Mouse (Mus musculus): ENCODE measurements around the gene Pde9a.
A peak's percentile ranks its signal among the peaks of the same experiment; 100 is the strongest.

Pde9a gene

DNA sequence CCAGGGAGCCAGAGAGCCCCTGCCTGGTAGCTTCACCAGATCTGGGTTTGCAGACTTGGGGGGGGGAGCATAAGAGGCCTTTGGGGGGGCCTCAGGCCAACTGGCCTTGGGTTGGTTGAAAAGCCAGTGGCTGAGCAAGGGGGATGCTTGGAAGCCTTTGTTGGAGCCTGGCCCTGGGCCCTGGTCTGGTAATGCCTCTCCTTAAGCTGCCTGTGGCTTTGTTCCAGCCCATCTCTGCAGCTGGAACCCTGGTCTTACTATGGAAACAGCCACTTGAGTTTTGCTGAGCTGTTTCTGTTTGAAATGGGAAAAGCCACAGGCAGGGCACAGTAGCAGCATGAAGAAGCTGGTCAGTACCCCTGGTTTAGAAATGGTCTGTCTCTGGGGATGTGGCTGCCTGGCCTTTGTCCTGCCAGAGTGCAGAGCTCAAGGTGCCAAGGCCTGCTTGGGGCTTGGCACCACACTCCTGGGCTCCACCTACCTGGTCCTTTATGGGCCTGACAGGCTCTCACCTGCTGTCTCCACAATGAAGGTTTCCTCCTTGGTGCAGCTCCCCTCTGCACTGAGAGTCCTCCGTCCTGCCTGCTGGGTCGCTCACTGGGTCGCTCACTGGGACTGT, 3.5 kb downstream of the Pde9a start:
- no peak for DNase-seq (ENCODE audit: low spot score)

DNA sequence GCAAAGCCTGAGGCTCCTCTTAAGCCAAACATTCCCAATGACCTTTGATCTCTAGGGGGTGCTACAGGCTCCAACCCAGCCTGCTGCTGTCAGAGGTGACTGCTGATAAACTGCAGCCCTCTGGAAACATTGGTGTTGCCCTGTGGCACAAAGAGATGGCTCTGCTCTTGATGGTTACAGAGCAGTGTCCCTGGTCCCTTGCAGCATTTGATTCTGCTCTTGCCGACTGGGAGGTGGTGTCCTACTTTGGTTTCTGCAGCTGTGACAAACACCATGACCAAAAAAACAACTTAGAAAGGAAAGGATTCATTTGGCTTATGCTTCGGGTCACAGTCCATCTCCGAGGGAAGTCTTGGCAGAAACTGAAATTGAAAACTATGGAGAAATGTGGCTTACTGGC, 5.5 kb downstream of the Pde9a start:
- DNase-seq (ENCODE audit: low spot score), result no peak

DNA sequence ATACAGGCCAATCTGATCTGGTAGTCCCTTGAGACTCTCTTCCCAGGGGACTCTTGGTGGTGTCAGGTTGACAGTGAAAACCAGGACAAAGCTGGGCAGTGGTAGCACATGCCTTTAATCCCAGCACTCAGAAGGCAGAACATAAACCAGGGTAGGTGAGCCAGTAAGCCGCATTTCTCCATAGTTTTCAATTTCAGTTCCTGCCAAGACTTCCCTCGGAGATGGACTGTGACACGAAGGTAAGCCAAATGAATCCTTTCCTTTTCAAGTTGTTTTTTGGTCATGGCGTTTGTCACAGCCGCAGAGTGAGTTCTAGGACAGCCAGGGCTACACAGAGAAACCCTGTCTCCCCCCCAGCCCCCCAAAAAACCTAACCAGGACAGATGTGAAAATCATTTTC, 6.0 kb downstream of the Pde9a start:
- DNase-seq (ENCODE audit: low spot score), result no peak

DNA sequence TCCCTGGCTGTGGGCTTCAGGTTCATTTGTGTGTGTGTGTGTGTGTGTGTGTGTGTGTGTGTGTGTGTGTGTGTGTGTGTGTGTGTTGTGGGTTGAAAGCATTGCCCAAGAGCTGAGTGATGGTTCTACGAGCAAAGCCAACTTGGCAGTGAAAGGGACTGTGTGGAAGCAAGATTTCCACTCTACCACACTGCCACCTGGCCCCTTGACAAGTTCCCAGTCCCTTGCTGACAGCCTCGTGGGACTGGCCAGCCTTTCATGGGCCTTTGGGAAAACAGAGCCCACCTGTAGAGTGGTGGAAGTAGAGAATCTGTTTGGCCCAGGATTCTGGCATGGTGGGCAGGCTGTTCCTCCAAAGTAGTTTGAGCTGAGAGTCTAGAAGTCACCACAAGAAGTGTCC, 7.8 kb downstream of the Pde9a start:
- no peak for DNase-seq (ENCODE audit: low spot score)

DNA sequence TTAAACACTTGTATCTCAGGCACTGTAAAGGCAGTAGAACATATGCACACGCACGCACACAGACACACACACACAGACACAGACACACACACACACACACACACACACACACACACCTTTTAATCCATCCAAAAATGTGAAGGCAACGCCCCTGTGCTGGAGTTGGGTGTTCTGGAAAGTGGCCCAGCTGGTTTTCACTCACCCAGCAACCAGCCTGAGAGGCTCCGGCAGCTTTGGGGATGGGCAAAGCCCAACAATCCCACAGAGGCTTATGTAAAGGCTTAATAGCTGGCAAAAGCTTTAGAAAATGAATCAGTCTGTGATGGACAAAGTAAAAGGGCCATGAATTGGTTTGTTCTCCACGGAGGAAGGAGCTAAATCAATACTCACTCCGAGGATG, 14.3 kb downstream of the Pde9a start:
- peak; percentile 40 for DNase-seq (ENCODE audit: low spot score)

DNA sequence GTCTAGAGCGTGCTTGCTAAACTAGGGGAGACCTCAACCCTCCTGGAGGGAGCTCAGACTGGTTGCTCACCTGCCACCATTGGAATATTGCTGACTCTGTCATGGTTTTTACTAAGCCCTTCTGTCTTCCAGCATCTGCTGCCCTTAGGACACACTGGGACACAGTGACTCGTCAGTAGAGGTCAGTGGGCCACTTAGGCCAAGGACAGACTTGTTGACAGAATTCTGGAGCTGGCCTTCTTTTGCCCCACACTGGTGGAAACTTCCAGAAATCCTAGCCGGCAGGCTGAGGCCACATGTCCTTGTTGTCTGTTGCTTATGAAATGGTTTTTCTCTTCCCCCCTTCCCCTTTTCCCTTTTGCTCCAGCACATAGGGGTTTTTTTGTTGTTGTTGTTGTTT, 15.2 kb downstream of the Pde9a start:
- DNase-seq (ENCODE audit: low spot score), result no peak

DNA sequence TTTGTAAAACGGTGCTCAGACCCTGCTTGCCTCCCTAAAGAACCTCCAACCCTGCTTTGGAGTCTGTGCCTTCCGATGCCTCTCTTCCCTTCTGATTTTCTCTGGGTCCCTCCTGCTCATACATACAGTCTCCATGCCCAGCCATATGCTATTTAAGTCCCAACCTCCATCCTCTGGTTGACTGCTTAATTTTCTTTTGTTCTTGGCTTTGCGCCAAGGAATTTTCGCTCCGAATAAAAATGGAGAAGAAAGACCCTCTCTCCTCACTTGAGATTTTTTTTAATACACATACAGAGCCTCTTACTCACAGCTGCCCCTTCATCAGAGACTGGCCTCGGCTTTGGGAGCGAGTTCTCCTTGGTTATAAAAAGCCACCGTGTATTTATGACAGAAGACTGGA, 16.7 kb downstream of the Pde9a start:
- DNase-seq (ENCODE audit: low spot score), result no peak

DNA sequence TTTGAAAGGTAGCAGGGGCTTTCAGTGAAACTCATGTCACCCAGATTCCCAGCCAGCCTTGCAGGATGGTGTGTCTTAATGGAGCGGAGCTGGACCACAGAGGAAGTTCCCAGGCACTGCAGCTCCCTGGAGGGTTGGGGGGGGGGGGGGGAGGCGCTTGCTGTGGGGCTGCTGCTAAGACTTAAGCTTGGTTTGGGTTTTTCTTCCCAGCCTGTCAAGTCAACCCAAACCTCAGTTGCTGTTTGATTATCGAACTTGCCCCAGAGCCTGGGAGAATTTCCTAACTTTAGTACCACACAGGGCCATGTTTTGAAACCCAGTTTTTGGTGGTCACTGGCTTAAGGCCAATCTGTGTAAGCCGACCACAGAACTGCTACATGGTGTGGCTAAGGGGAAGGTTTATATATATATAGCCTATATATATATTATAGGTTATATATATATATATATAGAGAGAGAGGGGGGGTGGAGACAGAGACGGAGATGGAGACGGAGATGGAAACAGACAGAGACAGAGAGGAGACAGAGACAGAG, 19.8 kb downstream of the Pde9a start:
- no peak for DNase-seq (ENCODE audit: low spot score)

DNA sequence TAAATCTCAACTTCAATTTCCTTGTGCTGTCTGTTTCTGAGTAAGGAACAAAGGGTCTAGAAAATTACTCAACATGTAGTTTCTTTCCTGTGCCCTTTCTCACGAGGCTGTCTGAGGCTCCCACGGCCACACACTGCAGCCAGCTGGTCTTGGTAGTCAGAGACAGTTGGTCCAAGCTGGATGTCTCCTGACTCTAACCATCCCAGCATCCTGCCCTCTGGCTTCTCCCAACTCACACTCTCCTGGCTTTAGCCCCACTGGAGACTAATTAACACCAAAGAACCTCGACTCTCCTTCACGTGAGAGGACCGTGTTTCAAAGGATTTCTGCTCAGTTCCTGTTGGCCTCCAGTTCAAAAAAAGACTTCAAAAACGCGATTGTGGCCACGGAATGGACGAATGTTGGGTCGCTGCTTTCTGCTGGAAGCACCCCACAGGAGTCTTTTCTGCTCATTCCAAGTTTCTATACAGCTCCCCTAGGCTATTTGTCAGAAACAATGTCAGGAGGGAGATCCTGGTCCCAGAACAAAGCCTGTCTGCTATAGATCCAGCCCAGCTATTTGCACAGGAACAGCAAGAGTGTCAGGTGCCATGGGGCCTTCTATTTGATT, 23.8 kb downstream of the Pde9a start:
- DNase-seq (ENCODE audit: low spot score), result no peak

DNA sequence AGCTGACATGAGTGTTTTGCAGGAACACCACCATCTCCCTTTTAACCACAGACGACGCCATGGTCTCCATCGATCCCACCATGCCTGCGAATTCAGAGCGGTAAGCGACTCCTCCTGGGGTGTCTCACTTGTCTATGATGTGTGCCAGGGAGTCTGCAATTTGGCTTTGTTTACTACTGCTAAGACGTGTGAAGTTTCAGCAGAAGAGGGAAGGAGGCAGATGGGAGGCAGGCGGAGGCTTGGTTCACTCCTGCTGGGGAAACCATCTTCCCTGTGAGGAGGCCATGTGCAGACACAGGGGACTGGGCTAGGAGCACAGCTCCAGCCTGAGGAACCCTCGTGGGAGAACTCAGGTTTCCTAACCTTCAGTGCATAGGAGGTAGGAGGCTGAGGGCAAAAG, 29.2 kb downstream of the Pde9a start:
- peak; percentile 49 for DNase-seq (ENCODE audit: low spot score)

DNA sequence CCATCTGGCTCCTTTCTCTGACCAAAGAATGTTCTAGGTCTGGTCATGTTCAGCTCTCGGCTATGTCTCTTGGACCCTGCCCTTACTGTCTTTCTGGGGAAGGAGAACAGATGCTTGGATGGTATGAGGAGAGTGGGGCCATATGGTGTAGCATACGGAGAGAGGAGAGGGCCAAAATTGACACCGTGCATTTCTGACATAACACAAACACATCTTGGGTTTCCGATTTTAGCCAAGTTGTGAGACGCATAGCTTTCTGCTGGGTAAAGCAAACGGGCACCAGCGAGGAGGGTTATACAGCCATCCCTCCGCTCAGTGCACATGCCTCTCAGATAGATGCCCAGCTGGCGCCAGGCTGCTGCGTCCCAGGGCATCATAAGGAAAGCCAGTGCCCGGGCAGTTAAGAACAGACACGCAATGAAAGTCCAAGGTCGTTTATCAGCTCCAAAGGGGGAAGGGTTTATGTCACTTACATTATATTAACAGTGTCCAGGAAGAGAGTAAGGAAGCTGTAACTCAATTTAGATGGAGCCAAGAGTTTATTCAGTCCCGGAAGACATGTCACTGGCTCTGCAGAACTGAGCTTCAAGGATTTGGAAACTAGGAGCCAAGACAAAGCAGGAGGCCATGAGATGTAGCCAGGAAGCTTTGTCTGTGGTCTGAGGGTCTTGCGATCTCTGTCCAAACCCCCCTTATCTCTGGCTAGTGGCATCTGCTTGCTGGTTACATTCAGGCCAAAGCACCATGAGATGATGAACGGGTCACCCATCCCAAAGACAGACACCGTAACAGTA, 33.0 kb downstream of the Pde9a start:
- DNase-seq (ENCODE audit: low spot score), result peak; percentile 28

DNA sequence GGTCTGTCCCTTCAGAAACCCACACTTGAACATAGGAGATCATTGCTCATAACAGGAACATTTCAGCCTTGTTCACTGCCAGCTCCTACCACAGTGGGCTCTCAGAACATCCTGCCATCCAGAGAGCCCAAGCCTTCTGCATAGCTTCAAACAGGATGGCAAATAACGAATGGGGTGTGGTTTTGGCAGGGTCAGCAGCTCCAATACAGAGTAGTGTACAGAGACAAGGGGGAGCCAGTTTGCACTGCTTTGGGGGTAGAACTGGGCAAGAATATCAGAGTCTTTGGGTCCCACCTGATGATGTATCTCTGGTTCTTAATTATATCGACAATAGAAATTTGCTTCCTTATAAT, 33.6 kb downstream of the Pde9a start:
- DNase-seq (ENCODE audit: low spot score), result no peak

DNA sequence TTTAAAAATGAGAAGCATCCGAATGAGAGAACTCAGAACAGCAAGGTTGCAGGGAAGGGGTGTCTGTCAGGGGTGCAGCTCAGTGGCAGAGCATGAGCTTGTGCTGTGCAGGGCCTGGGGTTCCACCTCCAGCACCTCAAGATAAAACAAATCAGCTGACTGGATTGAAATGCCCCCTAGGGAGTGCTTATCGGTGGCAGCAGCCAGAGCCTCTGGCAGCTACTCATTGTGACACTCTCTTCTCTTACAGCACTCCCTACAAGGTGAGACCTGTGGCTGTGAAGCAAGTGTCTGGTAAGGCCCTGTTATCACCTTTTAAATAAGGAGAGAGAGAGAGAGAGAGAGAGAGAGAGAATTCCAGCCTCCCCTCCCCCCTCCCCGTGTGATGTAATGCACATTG, 34.0 kb downstream of the Pde9a start:
- DNase-seq (ENCODE audit: low spot score), result no peak

DNA sequence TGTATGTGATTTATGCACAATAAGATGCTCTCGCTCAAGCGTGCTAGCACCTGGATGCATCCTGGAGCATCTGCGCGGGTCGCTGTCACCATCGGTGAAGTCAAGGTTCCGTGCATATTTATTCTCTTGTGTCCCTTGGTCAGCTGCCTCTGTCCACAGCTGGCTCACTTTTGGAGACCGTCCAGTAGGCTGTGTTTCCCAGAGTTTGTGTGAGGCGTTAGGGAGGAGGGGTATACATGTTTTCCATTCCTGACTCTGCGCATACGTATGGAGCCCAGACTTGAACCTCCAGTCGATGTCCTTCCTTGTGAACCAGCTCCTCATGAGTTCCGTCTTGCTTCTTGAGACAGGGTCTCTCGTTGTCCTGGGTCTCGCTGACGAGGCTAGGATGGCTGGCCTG, 34.6 kb downstream of the Pde9a start:
- DNase-seq (ENCODE audit: low spot score), result no peak

DNA sequence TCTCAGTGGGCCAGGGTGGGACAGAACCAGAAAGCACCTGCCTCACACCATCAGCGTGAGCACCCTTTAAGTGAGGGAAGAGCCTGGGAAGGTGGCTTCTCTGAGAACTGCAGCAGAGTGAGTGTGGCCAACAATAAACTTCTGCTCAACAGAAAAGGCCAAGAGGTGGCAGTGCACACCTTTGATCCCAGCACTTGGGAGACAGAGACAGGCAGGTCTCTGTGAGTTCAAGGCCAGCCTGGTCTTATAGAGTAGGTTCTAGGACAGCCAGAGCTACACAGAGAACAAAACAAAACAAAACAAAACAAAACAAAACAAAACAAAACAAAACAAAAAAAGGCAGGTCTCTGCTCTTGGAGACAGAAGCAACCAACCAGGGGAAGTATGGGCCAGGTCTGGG, 36.4 kb downstream of the Pde9a start:
- DNase-seq (ENCODE audit: low spot score), result no peak

DNA sequence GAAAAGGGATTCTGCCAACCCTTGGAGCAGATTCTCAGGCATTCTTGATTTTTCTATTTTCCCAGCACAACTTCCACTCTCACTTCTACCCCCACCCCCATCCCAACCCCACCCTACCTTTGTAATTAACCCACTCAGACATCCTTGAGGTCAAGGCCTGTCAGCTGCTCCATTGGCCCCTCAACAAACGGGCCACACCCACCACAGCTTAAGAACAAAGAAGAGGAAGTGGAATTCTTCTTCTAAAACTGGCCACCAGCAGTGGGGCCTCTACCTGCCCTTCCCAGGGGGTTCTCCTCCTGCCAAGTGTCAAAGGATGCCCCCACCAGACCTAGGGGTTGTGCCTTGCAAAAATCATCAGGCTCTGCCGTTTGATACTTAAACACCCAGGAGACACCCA, 37.0 kb downstream of the Pde9a start:
- DNase-seq (ENCODE audit: low spot score), result no peak

DNA sequence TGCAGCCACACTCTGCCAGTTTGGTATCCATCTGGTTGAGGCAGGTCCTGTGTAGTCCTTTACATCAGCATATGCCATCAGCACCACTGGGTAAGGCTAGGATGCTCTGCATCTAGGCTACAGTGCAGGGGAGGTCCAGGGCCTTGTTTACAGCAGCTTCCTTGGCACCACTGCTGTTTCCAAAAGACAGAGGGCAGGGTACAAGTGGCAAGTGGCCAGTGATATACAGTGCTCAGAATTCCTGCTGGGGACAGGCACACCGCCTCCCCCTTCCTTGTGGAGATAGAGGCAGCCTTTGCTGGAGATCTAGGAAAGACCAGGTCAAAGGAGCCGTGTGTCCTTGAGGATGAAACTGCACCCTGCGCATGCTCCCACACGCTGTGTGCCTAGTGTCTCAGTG, 38.3 kb downstream of the Pde9a start:
- no peak for DNase-seq (ENCODE audit: low spot score)

DNA sequence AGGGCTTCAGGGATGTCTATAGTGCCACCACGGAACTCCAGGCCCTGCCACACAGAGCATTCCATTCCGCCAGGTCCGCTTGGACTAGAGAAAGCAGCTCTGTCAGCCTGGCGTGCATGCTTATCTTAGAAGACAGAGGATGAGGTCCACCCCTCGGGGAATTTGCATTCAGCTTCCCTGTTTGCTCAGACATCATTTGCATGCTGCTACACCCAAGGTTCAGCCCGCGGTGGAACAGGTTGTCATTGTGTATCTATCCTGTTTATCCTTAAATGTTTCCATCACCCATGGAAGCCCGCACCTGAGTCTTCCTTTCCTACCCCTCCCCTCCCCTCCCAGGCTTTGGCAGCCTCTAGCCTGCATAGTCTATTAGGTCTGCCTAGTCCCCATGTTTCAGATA, 38.8 kb downstream of the Pde9a start:
- no peak for DNase-seq (ENCODE audit: low spot score)

DNA sequence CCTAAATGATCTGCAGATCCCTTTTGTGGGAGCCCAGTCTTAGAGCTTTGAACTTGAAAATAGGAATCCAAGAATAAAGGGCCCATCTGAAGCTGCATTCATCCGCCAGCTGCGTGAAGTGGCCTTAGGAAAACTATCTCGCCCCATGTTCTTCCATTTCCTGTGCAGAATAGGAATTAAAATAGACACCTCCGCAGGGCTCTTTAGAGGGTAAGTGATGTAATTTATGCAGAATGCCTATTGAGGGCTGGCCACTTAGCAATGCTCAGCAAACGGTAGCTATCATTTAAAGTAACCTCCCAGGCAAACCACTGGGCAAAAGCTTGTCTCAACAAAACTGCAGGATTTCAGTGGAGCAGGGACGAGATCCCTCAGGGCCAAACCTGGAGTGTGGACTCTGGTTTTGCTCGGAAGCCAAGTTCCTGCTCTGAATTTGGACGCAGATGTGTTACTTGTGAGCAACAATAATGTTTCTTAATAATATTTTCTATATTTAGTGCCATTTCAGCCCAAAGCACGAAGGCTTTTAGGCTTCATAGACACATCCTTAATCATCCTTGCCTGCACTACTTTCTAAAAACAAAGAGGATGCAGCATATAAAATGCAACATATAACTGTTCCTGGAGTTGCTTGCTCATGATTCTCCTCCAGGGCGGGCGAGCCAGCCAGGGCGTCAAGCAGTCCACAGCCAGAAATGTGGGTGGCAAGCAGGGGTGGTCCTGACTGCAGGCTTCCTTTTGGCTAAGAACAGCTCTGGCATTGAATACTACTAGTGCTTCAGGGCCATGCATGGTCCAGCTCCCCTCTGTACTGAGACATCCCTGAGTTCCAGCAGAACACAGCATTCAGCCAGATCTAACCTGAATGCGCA, 40.1 kb downstream of the Pde9a start:
- no peak for DNase-seq (ENCODE audit: low spot score)

DNA sequence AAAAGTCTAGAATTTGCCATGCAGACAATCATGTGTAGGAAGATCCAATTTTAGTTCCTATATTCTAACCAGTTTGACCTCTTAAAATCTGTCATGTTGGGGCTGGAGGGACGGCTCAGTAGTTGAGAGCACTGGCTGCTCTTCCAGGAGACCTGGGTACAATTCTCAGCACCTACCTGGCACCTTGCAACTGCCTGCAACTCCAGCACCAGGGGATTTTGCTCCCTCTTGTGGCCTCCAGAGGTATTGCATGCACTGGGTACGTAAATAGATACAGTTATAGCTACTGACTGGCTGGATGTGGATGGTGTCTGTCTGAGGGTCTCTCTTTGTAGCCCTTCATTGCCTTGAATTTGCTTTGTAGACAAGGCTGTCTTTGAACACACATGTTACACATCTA, 43.4 kb downstream of the Pde9a start:
- no peak for DNase-seq (ENCODE audit: low spot score)

DNA sequence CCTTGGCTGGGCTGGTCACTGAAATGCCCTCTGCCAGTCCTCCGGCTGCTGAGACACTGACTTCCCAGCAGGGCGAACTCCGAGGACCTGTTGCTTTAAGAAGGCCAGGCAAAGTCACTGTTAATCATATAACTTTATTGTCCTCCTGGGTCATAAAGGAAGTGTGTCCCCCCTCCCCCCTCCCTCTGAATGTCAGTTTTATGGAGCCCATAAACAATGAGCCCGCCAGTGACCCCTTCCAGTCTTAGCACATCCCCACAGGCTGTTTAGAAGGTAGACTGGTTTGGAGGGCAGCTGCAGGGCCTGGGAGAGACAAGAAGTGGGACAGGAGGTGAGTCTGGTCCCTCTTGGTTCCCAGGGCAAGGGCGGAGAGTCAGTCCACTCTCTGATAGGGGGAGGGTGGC, 46.9 kb downstream of the Pde9a start:
- no peak for DNase-seq (ENCODE audit: low spot score)

DNA sequence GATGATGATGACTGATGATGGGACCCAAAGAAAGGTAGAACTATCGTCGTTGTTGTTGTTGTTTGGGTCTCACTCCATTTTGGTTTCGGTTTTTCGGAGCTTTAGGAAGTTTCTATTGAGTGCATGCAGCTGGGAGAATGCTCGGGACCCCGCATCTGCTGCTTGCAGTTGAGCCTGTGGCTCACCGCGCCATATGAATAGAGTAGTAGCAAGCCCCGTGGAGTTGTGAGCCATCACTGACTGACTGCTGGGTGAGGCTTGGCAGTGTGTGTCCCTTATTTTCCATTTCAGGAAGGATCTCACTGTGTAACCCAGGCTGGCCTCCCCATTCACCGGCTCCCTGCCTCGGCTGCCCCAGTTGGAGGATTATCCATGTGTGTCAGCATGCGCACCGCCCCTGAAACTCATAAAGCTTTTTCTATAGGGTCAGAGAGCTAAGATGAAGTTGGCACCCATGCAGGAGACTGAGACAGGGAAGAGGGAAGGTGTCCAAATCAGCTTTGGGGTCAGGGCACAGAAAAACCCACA, 47.5 kb downstream of the Pde9a start:
- DNase-seq (ENCODE audit: low spot score), result no peak

All from layer of hippocampus, adult 11-12 months (tissue).